Comparison of ENCODE assay signal across 9 mouse cellular contexts in the genomic region with DNA sequence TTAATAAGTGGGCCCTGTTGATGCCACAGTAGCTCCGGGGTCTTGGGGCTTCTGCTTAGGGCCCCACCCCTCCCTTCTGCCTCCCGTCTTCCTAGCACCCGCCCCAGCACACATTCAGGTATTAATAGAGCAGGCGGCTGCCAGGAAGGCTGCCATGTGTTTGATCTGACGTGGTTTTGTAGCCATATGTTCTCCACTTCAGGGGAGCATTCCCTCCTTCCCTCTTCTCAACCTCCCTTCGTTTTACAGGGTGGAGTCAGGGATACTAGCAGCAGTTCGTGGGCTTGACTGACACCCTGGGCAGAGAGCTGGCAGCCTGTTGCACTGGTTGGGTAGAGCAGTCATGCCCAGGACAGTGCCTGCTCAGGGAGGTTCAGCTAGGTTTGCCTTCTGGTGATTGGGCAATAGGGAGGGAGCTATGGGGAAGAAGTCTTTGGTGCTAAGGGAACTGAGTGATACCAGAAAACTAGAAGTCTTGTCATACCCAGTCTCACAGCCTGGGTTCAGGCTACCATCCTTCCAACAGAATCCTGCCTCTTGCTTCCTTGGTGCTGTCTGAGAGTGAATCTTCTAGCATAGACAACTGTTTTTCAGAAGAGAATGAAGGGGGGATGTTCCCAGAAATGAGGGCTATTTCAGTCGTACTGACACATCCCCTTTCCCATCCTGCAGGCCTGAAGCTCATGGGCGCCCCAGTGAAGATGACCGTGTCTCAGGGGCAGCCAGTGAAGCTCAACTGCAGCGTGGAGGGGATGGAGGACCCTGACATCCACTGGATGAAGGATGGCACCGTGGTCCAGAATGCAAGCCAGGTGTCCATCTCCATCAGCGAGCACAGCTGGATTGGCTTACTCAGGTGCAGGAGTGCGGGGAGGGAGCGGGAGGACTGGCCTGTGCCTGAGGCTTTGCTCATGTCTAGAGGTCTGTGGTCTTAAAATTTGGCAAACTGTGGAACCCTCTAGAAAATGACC. TPM values are rescaled to one million over a fixed set of nuclear protein-coding genes. Genes with fewer than 3 reads are reported as not detected.
DNase-seq lines count a peak whose midpoint lies in the region; ATAC-seq lines count a peak whose summit lies in the region.
"Had no signal": no experiment of that assay in that cellular context is flagged by ENCODE, and none has a peak within 500 bp of the region (broad histone marks: within the 10 kb centered on the region; RNA-seq: fewer than 3 reads in every experiment).

No protein-coding gene starts in this region.

- WGBS in hindbrain, embryonic 11.5 days = 48% methylated on average over 15 of the region's 15 CpGs
- WGBS in midbrain, embryonic 16.5 days = 50% methylated on average over 15 of the region's 15 CpGs

- peaks cover 9% of the 10 kb centered on the region; the same call in 1 of the 2 replicates for H3K27me3 ChIP-seq in hindbrain, embryonic 11.5 days (ENCODE audit: control insufficient read depth, insufficient read depth, low read length)
- peaks cover 11% of the 10 kb centered on the region for H3K27me3 ChIP-seq in midbrain, embryonic 16.5 days (ENCODE audit: control insufficient read depth, insufficient read depth, low read depth, low read length)

- peak overlapping the region; percentile 91 for H3K9ac ChIP-seq in hindbrain, embryonic 11.5 days (ENCODE audit: low read depth, low read length)
- peak overlapping the region; percentile 95 for H3K9ac ChIP-seq in midbrain, embryonic 16.5 days (ENCODE audit: low read depth, low read length)
- H3K9ac ChIP-seq: liver, embryonic 14.5 days had no signal

- H3K27ac ChIP-seq in hindbrain, embryonic 11.5 days (ENCODE audit: low read depth, low read length) = no peak overlapping the region
- H3K27ac ChIP-seq in midbrain, embryonic 16.5 days (ENCODE audit: low read length) = no peak overlapping the region
- H3K27ac ChIP-seq: liver, embryonic 14.5 days had no signal

- peak; percentile 76 for DNase-seq in layer of hippocampus, adult 9-11 months
- DNase-seq in layer of hippocampus, adult 11-12 months (ENCODE audit: low spot score) = no peak
- DNase-seq in cerebellum, adult 9-11 months = peak; percentile 92
- no peak for DNase-seq in hindbrain, embryonic 11.5 days (ENCODE audit: low spot score)
- no peak for DNase-seq in testis, postnatal 10 days (ENCODE audit: low spot score)
- no peak for DNase-seq in thymus, postnatal 0 days (ENCODE audit: low spot score)
- DNase-seq in spleen, postnatal 14 days (ENCODE audit: low spot score in 2 of 2) = no peak

- peak overlapping the region; percentile 88 for H3K4me3 ChIP-seq in hindbrain, embryonic 11.5 days (ENCODE audit: low read depth, low read length)
- H3K4me3 ChIP-seq in midbrain, embryonic 16.5 days (ENCODE audit: low read depth, low read length) = peak overlapping the region; percentile 93

- no peaks in the 10 kb centered on the region for H3K9me3 ChIP-seq in hindbrain, embryonic 11.5 days (ENCODE audit: control insufficient read depth, low read length)
- no peaks in the 10 kb centered on the region for H3K9me3 ChIP-seq in midbrain, embryonic 16.5 days (replicated peaks; ENCODE audit: control insufficient read depth, low read length, poor library complexity, severe bottlenecking)

- ATAC-seq in hindbrain, embryonic 11.5 days (ENCODE audit: low FRiP score) = no peak
- no peak for ATAC-seq in midbrain, embryonic 16.5 days

- peak overlapping the region; percentile 98 for H3K4me2 ChIP-seq in hindbrain, embryonic 11.5 days (replicated peaks; ENCODE audit: low read depth, low read length)
- peak overlapping the region; percentile 88 for H3K4me2 ChIP-seq in midbrain, embryonic 16.5 days (ENCODE audit: low read length)

- H3K4me1 ChIP-seq in hindbrain, embryonic 11.5 days (replicated peaks; ENCODE audit: control insufficient read depth, insufficient read depth, low read length) = peaks cover 24% of the 10 kb centered on the region
- peaks cover 38% of the 10 kb centered on the region for H3K4me1 ChIP-seq in midbrain, embryonic 16.5 days (ENCODE audit: control insufficient read depth, insufficient read depth, low read length)

- no peaks in the 10 kb centered on the region for H3K36me3 ChIP-seq in hindbrain, embryonic 11.5 days (ENCODE audit: control insufficient read depth, insufficient read depth, low read length)
- peaks cover 6% of the 10 kb centered on the region; the same call in 1 of the 2 replicates for H3K36me3 ChIP-seq in midbrain, embryonic 16.5 days (ENCODE audit: control insufficient read depth, insufficient read depth, low read length)

RNA-seq across cellular contexts. Expression of a gene that starts 3.6 kb away (rescaled TPM):
- polyA plus RNA-seq in hindbrain, embryonic 11.5 days (2014; fragmentation: Nextera tagmentation; extraction: Ambion mirVana) = 16.6 and 17.5 TPM in 2 replicates
- 20.0 and 24.4 TPM in 2 replicates for polyA plus RNA-seq in midbrain, embryonic 16.5 days (2015; fragmentation: Nextera tagmentation; extraction: Ambion mirVana)
- polyA plus RNA-seq in thymus, postnatal 0 days (2015; fragmentation: Nextera tagmentation; extraction: Ambion mirVana) = 1.8 and 2.3 TPM in 2 replicates

RNA-seq across cellular contexts. Expression of a gene that starts 13.8 kb away (rescaled TPM):
- 19.0 and 19.9 TPM in 2 replicates for polyA plus RNA-seq in hindbrain, embryonic 11.5 days (2014; fragmentation: Nextera tagmentation; extraction: Ambion mirVana)
- polyA plus RNA-seq in midbrain, embryonic 16.5 days (2015; fragmentation: Nextera tagmentation; extraction: Ambion mirVana) = 16.9 and 17.5 TPM in 2 replicates
- 17.9 and 18.0 TPM in 2 replicates for polyA plus RNA-seq in thymus, postnatal 0 days (2015; fragmentation: Nextera tagmentation; extraction: Ambion mirVana)

RNA-seq across cellular contexts. Expression of a gene that starts 40.9 kb away (rescaled TPM):
- polyA plus RNA-seq in hindbrain, embryonic 11.5 days (2014; fragmentation: Nextera tagmentation; extraction: Ambion mirVana) = 0.08 and 0.46 TPM in 2 replicates
- 2.0 and 2.7 TPM in 2 replicates for polyA plus RNA-seq in midbrain, embryonic 16.5 days (2015; fragmentation: Nextera tagmentation; extraction: Ambion mirVana)
- polyA plus RNA-seq in thymus, postnatal 0 days (2015; fragmentation: Nextera tagmentation; extraction: Ambion mirVana) = 0.08 TPM in 1 of 2 replicates, not detected in the other

RNA-seq across cellular contexts. Expression of a gene that starts 59.0 kb away (rescaled TPM):
- polyA plus RNA-seq in hindbrain, embryonic 11.5 days (2014; fragmentation: Nextera tagmentation; extraction: Ambion mirVana) = 0.60 and 0.89 TPM in 2 replicates
- polyA plus RNA-seq in midbrain, embryonic 16.5 days (2015; fragmentation: Nextera tagmentation; extraction: Ambion mirVana) = 0.19 TPM in 2 replicates
- 1.6 and 2.1 TPM in 2 replicates for polyA plus RNA-seq in thymus, postnatal 0 days (2015; fragmentation: Nextera tagmentation; extraction: Ambion mirVana)

Comparison
In these comparisons a context has a peak if more than half of its experiments do, and no peak if none do; other contexts are left out.
1. DNase-seq: peak in layer of hippocampus, adult 9-11 months (single experiment) and cerebellum, adult 9-11 months (single experiment); none in layer of hippocampus, adult 11-12 months (single experiment), hindbrain, embryonic 11.5 days (single experiment), testis, postnatal 10 days (single experiment), thymus, postnatal 0 days (single experiment) and spleen, postnatal 14 days (0 of 2).